Mouse (Mus musculus): ENCODE results near the gene Tcea2. TPM values are rescaled to one million over a fixed set of nuclear protein-coding genes. Genes with fewer than 3 reads are reported as not detected.

The Tcea2 gene
- polyA plus RNA-seq, 1 experiment from 2014 or later, result 22.9 TPM

DNA sequence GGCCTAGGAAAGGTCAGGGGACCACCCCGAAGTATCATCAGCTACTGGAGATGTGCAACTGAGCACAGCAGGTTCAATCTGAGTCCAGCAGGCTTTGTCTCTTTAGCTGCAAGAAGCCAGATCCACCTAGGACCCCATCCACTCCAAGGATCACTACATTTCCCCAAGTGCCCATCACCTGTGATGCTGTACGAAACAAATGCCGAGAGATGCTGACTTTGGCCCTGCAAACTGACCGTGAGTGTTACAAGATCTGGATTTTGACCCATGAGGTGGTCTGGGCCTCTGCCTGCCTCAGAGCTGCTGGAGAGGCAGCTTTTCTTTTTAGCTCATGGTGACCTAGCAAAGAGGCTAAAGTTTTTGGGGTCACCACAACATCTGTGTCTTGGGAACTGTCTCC is 5.6 kb downstream of the Tcea2 start:
- TF ChIP-seq CTCF (IDR thresholded peaks at IDR 0.05), result no peak
- CTCF ChIA-PET, result no interaction called here
- no peaks in the 10 kb centered on the region for H3K27me3 ChIP-seq
- DNase-seq (ENCODE audit: low read depth, low spot score), result no peak
- POLR2A ChIA-PET, result interaction anchor here (0.6 kb wide), 1 partner anchor 64 kb away, joined by 3 read pairs; no protein-coding TSS in a partner anchor
- no peak for ATAC-seq
- in situ Hi-C loops (cut with MboI; ENCODE audit: low pct_unique_long_range_greater_than_20kb), result no loop called here

DNA sequence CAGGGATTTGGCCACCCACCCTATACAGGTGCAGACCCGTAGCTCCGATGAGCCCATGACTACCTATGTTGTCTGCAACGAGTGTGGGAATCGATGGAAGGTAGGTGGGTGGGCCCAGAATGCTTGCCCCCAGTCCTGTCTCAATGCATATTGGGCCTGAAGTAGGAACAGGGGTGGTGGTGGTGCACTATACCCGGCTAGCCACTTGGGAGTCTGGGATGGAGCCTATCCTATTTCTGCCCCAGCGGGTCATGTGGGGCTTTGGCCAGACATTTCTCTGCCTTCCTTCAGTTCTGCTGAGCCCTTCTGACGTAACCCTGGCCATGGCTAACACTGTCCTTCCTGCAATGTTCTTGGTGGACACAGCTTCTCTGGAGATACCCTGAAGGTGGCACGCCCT is 7.5 kb downstream of the Tcea2 start:
- TF ChIP-seq CTCF (IDR thresholded peaks at IDR 0.05), result no peak
- H3K27me3 ChIP-seq, result no peaks in the 10 kb centered on the region
- DNase-seq (ENCODE audit: low read depth, low spot score), result no peak
- ATAC-seq, result no peak
- ChIA-PET POLR2A (no interaction called here), CTCF (interaction anchor here (1.8 kb wide), 1 partner anchor 9 kb away, joined by 6 read pairs; no protein-coding TSS in a partner anchor)
- in situ Hi-C loops (cut with MboI; ENCODE audit: low pct_unique_long_range_greater_than_20kb), result no loop called here

DNA sequence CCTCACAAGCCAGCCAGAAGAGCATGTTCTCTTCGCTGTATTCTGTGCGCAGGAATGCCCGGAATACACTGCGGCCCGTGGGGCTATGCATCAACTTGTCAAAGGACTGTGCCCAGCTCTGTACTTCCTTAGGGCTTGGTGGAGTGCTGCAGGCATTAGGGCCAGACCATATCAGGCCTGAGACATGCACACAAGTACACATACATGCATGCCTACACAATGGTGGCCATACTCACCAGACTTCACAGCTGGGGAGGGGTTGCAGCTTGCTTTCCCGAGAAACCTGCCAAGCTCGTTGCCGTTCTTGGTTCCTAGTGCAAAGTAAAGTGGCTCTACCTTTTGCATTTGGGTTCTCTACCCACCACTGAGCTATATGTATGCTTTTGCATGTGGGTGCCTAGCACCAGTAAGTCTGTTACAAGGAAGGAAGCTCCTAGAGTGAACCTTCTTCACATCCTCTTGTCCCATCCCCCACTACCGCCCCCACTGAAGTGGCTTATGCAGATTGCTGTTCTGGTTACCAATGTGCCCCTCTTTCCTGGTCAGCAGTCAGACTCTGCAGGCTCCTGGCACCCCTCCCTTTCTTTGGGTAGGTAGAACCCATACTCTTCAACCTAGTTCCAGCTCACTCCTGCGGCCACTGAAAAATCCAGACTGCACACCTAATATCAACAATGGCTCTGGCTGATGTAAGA is 9.5 kb downstream of the Tcea2 start:
- no peak for TF ChIP-seq CTCF (IDR thresholded peaks at IDR 0.05)
- H3K27me3 ChIP-seq, result no peaks in the 10 kb centered on the region
- DNase-seq (ENCODE audit: low read depth, low spot score), result no peak
- in situ Hi-C loops (cut with MboI; ENCODE audit: low pct_unique_long_range_greater_than_20kb), result no loop called here
- POLR2A ChIA-PET, result no interaction called here
- ATAC-seq, result no peak
- CTCF ChIA-PET, result no interaction called here

DNA sequence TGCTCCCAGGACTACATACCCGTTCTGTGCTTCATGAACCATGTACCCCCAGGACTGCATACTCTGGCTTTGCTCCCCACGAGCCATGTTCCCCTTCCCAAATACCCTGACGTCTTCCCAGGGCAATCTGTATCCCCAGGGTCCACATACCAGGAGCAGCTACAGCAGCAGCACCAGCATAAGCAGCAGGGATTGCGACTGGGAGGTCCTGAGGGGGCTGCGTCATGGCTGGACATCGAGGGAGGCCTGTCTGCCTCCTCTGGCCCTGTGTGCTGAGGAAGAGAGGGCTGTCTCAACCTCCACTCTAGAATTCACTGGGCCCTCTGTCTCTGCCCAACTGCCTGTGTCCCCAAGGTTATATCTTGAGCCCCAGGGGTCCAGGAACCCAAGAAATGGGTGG is 11.0 kb downstream of the Tcea2 start:
- ATAC-seq, result no peak
- H3K27me3 ChIP-seq, result no peaks in the 10 kb centered on the region
- no peak for DNase-seq (ENCODE audit: low read depth, low spot score)
- POLR2A ChIA-PET, result no interaction called here
- TF ChIP-seq CTCF (IDR thresholded peaks at IDR 0.05), result no peak
- CTCF ChIA-PET, result interaction anchor here (1.2 kb wide), 1 partner anchor 32 kb away, joined by 4 read pairs; no protein-coding TSS in a partner anchor
- in situ Hi-C loops (cut with MboI; ENCODE audit: low pct_unique_long_range_greater_than_20kb), result no loop called here

DNA sequence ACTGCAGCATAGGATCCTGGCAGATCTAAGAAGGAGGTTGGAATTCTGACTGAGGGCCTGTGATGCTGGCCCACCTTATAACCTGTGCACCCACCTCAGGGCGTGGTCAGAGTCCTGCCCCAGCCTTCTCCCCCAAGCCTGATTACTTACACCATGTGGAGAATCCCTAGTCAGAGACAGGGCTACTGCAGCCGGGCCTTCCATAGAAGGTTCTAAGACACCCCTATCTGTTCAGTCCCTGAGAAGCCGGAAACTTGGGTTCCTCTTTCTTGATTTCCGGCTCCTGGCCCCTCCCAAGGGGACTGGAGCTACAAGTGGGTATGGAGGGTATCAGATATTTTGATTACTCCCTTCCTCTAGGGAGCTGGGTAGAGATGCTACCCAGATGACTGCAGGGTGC is 11.5 kb downstream of the Tcea2 start:
- POLR2A ChIA-PET, result no interaction called here

DNA sequence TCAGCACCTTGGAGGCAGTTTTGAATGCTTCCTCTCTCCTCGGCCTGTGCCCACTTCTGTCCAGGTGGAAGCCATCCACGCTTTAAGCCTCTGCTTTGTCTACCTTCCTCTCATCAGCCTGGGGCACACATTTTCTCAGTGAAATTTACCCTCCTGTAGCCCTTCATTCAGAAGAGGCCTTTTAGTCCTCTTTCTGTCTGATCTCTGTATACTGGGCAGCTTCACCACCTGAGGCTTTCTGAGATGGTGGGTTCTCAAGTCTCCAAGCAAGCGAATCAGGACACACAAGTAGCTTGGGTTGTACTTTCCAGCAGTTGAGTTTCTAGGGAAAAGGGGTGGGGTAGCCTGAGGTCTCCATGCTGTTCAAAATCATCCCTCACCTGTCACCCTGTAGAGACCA is 12.2 kb downstream of the Tcea2 start:
- TF ChIP-seq CTCF (IDR thresholded peaks at IDR 0.05), result no peak
- POLR2A ChIA-PET, result no interaction called here
- DNase-seq (ENCODE audit: low read depth, low spot score), result no peak
- CTCF ChIA-PET, result interaction anchor here (1.2 to 1.7 kb wide), 2 partner anchors 14 to 33 kb away, joined by 4 to 8 read pairs; no protein-coding TSS in a partner anchor
- ATAC-seq, result no peak
- no peaks in the 10 kb centered on the region for H3K27me3 ChIP-seq
- in situ Hi-C loops (cut with MboI; ENCODE audit: low pct_unique_long_range_greater_than_20kb), result no loop called here

More for the DNA sequence above, 11.5 kb downstream of the Tcea2 start:
- DNase-seq (ENCODE audit: low read depth, low spot score) (no peak), ATAC-seq (no peak)
- no peaks in the 10 kb centered on the region for H3K27me3 ChIP-seq
- in situ Hi-C loops (cut with MboI; ENCODE audit: low pct_unique_long_range_greater_than_20kb), result no loop called here
- no peak for TF ChIP-seq CTCF (IDR thresholded peaks at IDR 0.05)
- CTCF ChIA-PET, result interaction anchor here (1.2 to 1.7 kb wide), 2 partner anchors 13 to 32 kb away, joined by 4 to 8 read pairs; no protein-coding TSS in a partner anchor

DNA sequence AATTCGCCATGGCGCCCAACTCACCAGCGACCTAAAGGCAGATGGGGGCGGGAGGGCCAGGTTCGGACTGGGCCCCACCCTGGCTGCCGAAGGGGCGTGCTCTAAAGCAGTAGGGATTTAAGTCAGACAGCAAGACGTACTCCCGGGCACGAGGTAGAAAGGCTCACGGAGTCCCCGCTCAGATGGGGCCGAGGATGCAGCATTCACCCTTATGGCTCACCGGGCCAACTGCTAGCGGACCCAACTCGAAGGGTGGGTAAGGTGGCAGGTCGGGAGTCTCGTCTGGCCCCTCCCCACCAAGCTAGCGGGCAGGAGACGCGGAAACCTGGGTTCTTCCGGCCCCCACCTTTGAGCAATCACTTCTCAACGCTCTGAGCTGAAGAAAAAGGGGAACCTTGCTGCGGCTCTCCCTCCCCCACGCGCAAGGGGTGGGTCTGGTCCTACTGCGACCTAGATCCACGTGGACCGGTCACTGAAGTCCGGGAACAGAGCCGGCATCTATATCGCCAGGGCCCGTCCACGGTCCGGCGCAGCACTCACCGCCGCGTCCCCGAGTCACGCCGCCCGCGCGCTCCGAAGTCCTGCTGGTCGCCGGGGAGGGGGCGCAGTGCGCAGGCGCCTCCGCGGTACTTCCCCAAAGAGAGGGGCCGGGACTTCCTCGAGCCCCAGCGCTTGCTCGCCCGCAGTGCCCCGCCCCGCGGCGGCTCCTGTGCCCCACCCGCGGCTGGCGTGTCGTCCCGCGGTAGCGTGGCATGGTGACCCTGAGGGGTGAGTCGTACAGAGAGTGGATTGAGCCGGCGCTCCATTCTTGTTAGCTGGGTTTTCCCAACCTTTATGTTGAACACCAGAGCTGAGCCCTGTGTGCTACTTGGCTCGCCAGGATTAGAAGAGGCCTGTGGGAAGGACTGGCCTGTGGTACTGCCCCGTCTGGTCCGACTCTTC is 13.5 kb downstream of the Tcea2 start, which contains the start of gene Rgs19:
TSS of gene Rgs19 (minus strand) at position 639 of the 942 bp plus-strand sequence.
- no peaks in the 10 kb centered on the region for H3K27me3 ChIP-seq
- POLR2A ChIA-PET, result interaction anchor here (1.1 kb wide), 1 partner anchor 20 kb away, joined by 4 read pairs; no protein-coding TSS in a partner anchor
- ATAC-seq (peak; percentile 73), DNase-seq (ENCODE audit: low read depth, low spot score) (no peak)
- in situ Hi-C loops (cut with MboI; ENCODE audit: low pct_unique_long_range_greater_than_20kb), result no loop called here
- TF ChIP-seq CTCF (IDR thresholded peaks at IDR 0.05), result no peak
- CTCF ChIA-PET, result interaction anchor here (1.2 kb wide), 1 partner anchor 10 kb away, joined by 3 read pairs; no protein-coding TSS in a partner anchor

DNA sequence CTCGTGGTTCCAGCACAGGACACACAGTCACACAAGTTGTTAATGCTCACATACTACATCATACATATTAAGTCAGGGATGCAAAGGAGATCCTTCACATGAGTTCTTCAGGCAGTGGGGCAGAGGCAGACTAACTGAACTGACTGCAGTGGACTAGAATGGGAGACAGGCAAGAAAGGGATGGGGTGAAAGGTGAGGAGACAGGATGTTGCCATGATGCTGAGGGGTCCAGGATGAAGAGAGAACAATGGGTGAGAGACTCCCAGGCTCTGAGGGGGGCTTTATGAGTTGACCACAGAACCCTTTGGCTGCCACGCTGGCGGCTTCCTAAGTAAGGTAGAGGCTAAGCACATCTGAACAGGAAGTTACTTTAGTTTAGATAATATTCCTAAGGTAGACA is 14.5 kb downstream of the Tcea2 start:
- CTCF ChIA-PET, result no interaction called here
- H3K27me3 ChIP-seq, result no peaks in the 10 kb centered on the region
- POLR2A ChIA-PET, result no interaction called here
- in situ Hi-C loops (cut with MboI; ENCODE audit: low pct_unique_long_range_greater_than_20kb), result no loop called here
- DNase-seq (ENCODE audit: low read depth, low spot score), result no peak
- no peak for ATAC-seq
- no peak for TF ChIP-seq CTCF (IDR thresholded peaks at IDR 0.05)

DNA sequence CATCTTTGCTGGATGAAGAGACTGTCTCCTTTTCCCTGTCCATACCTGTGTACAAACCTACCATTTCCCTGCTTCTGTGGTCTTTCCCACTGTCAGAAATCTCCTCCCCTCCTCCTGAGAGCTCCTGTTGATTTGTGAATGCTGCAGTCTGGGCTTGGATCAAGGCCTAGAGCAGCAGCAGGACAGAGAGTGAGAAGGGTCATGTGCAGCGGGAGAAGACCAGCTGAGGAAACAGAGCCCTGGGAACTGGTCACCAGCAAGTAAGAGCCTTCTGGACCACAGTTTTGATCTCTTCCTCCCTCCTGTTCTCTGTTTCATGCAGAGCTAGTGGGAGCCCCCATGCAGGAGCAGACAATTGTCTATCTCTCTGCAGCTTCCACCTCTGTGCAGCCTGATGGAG is 15.7 kb downstream of the Tcea2 start:
- DNase-seq (ENCODE audit: low read depth, low spot score) (no peak), ATAC-seq (no peak)
- TF ChIP-seq CTCF (IDR thresholded peaks at IDR 0.05), result no peak
- in situ Hi-C loops (cut with MboI; ENCODE audit: low pct_unique_long_range_greater_than_20kb), result no loop called here
- POLR2A ChIA-PET, result no interaction called here
- no peaks in the 10 kb centered on the region for H3K27me3 ChIP-seq
- CTCF ChIA-PET, result interaction anchor here (1.1 kb wide), 1 partner anchor 12 kb away, joined by 5 read pairs; no protein-coding TSS in a partner anchor

DNA sequence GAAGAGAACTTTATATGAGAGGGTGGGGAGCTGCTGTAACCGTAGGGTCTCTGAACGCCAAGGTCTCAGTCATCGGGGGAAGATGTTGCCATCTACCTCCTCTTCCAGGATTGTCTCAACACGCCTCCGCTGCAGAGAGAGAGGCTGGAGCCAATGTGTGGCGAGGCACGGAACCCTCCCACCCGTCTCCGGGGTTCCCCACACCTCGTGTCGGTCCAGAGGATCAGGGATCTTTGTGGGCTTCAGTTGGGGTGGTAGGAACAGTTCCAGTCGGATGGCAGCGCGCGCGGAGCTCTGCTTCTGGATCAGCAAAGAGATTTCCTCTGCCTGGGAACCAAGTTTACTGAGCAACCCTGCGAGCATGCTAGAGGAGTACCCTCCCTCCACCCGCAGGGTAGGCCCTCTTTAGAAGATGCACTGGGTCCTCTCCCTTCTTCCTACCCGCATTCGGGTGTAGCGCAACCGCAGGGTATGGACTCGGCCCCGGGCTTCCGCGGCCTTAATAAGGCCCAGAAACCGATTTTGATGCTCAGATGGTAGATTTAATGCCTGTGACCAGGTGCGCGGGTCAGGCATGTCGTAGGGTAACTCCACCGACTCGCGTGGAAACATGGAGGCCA is 16.8 kb downstream of the Tcea2 start:
- POLR2A ChIA-PET, result no interaction called here
- in situ Hi-C loops (cut with MboI; ENCODE audit: low pct_unique_long_range_greater_than_20kb), result no loop called here

More for the DNA sequence above, 16.8 kb downstream of the Tcea2 start:
- ATAC-seq (no peak), DNase-seq (ENCODE audit: low read depth, low spot score) (no peak)
- CTCF ChIA-PET, result no interaction called here
- TF ChIP-seq CTCF (IDR thresholded peaks at IDR 0.05), result no peak
- H3K27me3 ChIP-seq, result peaks cover 1% of the 10 kb centered on the region
